Mouse (Mus musculus): ENCODE results near the gene Tmem256.
"Not testable (repeated sequence)": the region's sequence is repeated elsewhere in the genome, so short reads cannot be mapped to it uniquely, and the experiment has no call there.

The Tmem256 gene

DNA sequence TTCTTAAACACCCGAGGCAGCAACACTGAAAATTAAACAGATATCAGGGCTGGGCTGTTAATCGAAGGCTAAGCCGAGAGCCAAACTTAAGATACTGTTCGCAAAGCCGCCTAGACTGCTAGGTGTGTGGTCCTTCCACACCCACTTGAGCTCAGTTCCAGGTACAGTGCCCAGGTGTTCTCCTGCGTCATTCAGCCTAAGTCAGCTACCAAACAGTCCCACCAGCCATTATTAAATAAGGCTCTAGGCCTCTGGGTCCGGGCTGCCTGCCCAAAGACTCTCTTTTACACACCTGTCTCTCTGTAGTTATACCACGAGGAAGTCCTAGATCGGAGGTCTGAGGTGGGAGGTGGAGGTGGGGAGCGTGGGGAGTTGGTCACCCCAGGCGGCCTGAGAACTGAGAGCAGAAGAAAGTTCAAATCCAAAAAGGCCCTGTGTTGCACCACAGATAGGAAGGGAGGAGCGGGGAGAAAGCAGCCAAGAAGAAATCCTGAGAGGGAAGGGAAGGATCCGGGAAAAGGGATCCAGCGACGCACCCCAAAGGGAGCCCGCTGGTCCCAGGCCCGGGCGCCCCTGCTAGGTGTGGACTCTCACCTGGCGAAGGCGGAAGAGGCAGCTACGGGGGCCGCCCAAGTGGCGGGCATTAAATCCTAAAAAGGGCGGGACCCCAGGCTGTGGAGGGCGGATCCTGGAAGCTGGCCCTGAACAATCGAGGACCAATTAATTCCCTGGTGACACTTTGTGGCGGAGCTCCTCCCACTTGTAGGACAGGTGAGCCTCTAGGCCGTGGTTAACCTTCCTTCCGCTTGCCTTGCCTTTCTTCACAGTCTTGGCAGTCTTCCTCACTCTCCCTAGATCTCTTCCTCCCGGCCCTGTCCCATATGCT lies 20.0 kb downstream of the Tmem256 start, which contains the start of gene Tnk1:
Tnk1 (minus strand) TSS at position 618 of the 886 bp plus-strand sequence.
- DNase-seq, result no peak

DNA sequence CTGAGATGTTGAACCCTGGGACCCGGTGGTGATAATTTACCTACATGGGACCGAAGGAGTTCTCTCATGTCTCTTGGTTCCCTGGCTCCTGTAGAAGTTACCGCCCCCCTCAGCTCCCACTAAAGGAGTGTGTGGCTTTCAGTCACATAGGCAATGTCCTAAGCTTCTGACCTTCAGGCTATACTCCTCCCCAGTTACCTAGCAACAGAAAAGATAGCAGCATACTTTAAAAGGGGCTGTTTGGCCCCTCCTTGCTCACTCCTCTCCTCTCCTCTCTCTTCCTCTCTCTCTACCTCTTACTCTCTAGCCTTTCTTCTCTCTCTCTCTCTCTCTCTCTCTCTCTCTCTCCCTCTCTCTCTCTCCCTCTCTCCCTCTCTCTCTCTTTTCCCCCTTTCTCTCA lies 25.4 kb downstream of the Tmem256 start:
- DNase-seq, result not testable (repeated sequence)

DNA sequence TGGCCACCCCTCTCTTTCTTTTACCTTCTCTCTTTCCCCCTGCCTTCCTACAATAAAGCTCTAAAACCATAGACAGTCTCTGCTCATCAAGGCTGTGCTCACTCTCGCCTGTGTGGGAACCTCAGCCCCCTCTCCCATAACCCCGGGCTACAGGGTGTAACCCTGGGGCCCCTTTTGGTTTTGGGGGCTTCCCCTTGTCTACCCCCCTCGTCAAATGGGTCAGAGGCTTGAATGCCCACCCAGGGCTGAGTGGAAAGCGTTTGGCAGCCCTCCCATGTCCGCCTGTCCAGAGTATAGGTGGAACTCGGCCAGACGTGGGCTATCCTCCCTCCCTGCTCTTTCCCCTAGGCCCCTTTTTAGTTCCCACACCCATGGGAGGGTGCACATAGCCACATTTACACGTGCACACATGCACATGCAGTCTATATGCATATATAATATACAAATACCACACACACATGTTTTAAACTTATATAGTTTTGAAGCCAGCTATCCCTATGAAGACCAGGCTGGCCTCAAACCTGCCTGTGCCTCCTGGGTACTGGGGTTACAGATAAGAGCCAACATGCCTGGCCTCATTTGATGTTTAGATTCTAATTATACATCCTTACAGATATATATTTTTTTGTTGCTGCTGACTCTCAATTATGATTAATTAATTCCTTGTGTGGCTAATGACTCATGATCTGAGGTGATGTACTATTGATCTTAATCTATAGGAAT lies 26.0 kb downstream of the Tmem256 start:
- DNase-seq, result peak; percentile 58

DNA sequence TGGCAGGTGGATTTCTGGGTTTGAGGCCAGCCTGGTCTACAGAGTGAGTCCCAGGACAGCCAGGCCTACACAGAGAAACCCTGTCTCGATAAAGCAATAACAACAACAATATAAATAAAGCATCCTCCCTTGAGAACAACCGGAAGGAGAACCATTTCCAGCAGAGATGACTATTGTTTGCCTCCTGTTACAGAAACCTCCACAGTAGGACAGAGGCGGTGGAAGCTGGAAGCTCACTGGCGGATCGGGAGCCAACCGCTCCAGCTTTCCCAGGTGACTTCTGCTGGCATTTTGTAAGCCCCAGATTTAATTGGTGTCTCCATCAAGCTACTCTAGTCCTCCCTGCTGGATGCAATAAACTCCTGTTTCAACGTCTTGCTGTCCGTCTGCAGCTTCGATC lies 27.2 kb downstream of the Tmem256 start:
- DNase-seq, result no peak

DNA sequence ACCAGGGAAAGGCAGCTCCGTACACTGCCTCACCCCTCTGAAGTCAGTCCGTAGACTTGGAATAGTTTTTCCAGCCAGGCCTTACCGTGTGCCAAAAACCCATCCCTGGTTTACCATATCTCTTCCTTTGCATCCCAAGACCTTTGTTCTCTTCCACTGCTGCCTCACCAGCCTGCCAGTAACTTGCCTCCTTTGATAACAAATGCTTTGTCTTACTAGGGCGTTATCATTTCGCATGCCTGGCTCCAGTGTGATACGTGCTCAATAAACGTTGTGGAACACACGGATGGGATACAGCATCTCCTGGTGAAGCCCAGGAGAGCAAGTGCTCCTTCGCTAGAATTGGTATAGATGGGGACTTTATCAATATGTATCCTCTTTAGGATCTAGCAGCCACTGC lies 29.0 kb downstream of the Tmem256 start:
- no peak for DNase-seq

DNA sequence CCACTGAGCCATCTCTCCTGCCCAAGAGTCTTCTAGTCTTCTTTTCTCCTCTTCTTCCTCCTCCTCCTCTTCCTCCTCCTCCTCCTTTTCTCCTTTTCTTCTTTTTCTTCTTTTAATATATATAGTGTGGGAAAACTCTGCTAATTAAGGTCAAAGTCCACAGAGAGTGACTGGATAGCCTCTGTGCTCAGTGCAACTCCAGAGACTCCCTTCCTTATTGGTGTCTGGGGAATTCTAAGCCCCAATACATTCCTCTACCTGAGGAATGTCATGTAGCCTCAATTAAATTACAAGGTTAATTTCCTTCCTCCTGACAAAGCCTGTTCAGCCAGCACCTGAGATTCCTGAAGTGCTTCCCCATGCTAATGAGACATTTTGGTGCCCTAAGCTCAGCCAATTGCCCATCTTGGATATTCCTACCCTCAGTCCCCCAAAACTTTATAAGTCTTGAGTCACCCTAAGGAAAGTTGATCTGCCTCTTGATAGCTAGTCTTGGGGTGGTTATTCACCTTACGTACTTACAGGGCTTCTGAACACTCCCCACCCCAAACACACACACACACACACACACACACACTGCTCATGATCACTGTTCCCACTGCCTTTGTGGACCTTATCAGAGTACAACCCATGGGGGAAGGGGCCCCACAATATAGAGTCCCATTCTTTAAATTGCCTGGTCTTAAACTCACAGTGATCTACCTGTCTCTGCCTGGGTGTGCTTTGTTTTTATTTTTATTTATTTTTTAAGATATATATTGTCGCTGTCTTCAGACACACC lies 32.2 kb downstream of the Tmem256 start:
- no peak for DNase-seq

DNA sequence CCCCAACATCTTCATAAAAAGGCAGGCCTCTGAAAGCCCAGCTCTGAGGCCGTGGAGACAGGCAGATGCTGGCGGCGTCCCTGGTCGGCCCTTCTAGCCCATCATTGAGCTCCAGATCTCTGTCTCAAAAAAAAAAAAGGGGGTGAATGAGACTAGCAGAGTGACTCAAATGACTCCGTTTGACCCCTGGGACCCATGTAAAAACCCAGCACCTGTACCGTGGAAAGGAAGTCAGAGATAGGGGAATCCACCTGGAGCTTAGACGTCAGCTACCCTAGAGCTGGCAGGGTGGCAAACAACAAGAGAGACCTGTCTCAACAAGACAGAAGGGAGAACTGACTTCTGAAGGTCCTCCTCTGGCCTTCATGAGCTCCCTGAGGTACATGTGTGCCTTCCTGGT lies 33.5 kb downstream of the Tmem256 start:
- DNase-seq, result no peak

DNA sequence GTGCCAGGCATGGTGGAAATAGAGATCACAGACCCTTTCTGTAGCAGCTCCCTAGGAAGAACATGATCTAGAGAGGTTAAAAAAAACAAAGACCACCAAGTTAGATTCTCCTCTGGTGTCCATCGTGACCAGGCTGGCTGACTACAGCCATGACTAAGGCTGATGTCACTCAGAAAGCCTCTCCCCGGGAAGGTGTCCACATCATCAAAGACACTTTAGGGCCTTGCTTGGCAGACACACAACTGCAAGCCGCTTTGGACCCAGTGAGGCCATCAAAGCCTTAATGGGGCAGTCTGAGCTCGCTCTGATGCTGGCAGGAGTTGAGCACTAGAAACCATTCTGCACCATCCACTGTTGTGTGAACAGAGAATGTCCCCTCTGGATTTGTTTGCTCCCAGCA lies 34.1 kb downstream of the Tmem256 start:
- DNase-seq, result no peak

DNA sequence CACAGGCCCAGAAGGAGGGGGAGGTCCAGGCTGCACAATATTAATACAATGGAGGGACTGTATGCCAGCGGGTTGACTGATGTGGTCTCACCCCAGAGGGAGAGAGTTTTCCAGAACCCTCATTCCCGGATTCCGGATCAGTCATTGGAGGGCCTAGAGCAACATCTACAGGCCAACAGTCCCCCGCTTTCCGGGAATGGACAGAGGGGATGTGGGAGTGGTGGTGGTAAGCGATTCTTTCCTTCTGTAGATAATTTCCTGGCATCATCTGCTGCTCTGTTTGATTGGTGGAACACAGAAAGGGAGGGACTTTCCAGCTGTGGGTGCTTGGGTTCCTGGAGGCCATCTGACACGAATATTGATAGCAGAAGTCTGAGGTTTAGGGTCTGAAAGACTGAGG lies 37.9 kb downstream of the Tmem256 start:
- DNase-seq, result no peak

DNA sequence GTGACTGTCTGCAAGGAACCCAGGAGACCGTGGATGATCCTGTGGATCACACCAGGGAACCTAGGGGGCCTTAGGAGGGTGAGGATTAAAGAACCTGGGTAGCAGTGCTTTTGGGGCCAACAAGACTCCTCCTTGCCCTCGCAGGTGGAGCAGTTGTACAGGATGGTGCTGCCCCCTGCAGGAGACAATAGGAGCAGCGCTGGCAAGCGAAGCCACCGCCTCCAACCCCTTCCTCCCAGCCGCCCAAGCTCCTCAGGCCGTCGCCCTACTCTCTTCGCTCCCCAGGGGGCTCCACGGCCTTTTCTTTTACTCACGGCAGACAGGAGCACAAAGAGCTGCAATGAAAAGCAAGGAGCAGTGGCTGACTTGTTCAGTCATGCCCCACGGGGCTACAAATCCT lies 38.6 kb downstream of the Tmem256 start:
- peak; percentile 91 for DNase-seq

DNA sequence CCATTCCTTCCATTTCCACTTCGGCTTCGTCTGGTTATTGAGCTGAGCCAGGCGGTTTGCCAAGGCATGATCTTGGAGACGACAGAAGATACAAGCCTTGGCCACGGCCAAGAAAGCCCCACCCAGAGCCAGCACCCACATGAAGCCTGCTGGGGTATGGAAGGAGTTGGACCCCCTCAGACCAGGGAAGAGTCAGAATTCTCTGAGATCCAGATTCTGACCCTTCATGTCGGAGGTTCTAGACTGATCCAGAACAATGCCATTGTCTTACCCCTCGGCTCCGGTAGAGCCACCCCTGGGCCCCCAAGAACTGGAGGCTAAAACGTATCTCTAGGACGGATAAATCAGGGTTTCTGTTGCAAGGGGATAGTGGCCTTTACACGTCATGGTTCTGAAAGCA lies 39.6 kb downstream of the Tmem256 start, which contains the start of gene Tmem95:
Tmem95 (minus strand) TSS at position 141 of the 400 bp plus-strand sequence.
- no peak for DNase-seq

DNA sequence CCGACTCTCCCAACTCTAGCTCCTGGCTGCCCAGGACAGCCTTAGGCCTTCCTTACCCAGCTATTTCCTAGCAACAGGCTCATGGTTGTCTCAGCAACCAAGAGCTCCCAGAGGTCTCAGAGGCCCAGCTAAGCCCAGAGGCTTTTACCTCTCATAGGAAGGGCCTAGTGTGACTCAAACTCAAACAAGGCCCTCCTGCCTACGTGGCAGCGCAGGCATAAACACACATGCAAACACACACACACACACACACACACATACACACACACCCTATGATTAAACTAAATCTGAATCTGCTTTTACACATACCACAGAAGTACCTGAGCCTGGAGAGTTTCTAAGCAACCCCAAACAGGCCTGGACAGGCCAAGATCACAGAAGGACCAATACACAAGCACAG lies 40.1 kb downstream of the Tmem256 start:
- no peak for DNase-seq

DNA sequence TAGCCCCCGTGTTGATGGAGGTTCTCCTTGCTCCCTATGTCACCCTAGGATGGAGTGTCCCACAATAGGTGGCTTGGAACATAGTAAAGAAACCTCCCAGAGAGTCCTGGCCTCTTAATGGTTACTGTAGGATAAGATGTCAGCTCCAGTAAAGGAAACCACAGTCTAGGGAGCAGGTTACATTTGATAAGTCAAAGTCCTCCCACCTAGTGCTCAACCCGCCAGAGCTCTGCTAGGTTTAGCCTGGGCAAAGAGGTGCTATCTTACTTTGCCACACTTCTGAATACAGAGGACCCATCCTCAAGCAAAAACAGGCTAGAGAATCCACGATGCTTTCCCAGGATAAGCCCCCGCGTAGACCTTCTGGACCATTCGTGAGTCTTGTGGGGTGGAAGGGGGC lies 40.6 kb downstream of the Tmem256 start:
- DNase-seq, result peak; percentile 56

DNA sequence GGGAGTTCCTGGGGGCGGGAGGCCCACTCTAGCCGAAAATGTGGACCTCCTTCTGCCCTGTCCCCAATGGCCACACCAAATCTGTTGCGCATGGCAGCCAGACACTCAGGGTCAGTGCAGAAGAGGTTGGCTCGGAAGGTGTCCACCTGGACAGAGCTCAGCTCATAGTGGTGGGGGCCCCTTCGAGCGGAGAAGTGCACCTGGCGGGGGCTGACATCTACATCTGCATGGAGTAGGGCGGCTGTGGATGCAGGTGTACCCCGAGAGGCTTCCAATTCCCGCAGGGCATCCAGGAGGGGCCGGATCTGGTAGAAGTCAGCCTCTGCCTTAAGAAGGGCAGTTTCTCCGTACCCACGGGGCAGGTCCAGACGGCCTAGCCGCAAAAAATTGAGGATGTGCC lies 41.4 kb downstream of the Tmem256 start:
- DNase-seq, result no peak

DNA sequence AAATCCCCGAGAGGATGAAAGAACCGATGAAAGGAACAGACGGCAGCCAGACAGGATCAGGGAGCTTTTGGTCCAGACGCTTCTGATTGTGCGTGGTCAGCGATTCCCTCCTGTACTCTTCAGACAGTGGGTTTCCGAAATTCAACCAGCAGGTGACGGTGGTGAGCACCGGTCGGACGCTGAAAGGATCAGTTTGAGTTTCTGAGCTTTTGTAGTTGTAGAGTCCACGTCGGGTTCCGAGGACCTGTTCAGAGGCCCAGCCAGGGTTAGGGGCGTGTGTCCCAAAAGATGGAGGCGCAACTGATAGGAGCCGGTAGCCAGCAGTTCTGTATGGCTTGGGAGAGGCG lies 42.2 kb downstream of the Tmem256 start:
- peak; percentile 79 for DNase-seq

DNA sequence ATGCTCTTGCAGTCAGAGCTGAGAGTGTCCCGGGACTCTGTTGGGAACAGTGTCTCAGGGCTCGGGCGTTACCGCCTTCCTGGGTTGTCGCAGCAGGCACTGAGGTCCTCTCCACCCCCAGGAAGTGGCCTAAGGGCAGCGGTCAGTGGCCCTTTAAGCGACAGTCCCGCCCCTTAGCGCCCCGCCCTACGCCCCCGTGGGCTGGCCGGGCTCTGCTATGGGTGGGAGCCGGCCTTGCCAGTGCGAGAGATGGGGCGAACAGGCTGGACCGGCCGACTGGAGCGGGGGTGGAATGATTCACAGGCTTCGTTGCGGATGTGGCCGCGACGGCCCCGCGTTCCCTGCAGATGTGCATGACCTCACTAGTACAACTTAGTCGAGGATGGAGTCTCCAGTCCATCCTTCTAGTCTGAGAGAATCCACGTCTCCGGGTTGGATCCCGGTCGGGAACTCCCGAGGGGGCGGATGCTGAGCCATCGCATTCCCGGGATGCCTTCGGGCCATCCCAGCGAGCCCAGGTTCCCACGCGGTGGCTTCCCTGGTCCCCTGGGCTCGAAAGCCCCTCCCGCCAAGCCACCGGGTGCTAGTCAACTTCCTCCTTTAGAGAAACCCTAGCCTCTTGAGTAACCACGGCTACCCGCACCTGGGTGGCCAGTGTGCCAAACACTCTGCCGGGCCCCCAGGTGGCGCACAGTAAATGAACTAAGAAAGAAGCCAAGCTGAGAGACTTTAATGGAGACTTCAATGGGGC lies 42.7 kb downstream of the Tmem256 start, which contains the start of gene Kctd11:
Kctd11 (minus strand) TSS at position 554 of the 751 bp plus-strand sequence.
- peak; percentile 87 for DNase-seq

DNA sequence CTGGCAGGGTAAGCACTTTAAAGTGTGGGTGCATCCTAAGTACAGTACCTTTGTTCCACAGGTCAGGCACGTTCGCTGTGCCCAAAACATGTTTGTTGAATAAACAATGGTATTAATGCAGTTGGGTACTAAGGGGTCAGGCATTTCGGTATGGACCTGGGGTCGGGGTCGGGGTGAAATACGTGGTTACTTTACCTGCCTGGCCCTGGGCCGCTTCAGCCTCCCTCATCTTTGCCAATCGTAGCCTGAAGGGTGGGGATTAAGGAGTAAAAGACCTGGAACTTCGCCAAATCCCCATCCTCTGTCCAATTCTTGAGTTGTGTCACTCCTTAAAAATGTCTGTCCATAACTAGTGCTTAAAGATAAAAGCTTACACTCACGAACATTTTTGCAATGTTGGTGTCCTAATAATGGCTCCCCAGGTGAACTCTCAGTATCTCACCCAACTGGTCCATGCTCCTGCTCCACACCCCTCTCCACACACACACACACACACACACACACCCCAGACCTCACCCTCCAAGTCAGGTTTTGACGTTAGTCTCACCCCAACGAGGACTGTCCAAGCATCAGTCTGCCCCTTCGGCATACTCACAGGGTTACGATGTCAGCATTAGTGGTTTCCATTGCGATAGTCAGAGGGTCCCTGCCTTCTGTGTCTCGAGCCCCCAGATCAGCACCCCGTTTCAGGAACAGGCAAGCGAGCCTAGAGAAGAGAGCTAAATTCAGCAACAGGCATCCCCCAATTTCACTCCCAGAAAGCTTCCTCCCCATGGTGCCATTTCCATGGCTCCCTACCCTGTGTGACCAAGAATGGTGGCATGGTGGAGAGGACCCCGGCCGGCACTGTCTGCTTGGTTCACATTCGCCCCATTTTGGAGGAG lies 43.7 kb downstream of the Tmem256 start:
- DNase-seq, result no peak

DNA sequence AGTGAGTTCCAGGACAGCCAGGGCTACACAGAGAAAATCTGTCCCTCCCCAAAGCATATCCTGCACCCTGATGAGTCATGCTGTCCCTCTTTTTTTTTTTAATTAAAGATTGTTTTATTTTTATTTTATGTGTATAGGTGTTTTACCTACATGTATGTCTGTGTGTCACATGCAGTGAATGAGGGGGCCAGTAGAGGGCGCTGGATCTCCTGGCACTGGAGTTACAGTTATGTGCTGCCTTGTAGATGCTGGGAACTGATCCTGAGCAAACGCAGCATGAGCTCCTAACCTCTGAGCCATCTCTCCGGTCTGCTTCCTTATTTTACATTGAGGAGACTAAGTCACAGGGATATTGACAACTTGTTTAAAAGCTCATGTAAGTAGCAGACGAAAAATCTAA lies 44.8 kb downstream of the Tmem256 start:
- peak; percentile 78 for DNase-seq

DNA sequence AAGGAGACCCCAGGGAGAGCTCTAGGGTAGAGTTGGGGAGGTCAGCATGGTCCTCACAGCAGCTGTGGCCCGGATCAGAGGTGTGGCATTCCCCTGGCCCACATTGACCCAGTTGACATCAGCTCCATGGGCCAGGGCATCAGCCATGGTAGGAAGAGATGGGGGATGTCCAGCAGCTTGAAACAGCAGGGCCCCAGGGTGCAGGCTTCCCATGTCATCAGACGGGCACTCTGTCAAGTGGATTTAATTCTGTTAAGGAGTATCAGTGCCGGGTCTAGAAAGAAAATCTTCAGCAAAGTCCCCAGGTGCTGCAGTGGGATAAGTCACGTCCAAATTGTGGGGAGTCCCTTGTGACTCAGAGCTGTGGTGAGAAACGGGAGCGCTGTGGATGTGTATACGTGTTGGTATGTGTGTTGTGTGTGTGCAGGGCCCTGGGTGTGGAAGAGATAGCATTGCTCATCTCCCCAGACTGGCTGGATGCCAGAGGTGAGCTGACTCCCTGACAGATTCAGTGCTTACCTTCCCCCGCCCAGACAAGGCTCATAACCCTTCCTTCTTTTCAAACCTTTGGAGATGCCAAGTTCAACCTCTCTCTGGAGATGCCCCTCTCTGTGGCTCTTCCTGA lies 45.3 kb downstream of the Tmem256 start:
- no peak for DNase-seq

DNA sequence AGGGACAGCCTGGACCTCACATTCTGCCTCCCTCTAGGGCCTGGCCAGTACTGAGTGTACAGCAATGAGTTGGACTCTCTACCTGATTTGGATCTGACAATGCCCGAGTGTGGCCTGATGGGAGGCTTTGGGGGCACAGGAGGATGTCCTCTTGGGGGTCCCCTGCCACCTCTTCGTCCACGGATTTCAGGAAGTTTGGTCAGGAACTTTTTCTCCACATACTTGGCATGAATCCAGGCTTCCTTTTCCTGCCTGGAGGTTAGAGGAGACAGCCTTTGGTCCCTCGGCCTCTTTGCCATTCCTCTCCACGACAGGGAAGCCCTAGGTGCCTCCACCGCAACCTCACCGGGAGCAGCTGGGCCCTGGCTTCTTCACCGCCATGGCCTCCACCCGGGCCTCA lies 45.9 kb downstream of the Tmem256 start:
- DNase-seq, result no peak

DNA sequence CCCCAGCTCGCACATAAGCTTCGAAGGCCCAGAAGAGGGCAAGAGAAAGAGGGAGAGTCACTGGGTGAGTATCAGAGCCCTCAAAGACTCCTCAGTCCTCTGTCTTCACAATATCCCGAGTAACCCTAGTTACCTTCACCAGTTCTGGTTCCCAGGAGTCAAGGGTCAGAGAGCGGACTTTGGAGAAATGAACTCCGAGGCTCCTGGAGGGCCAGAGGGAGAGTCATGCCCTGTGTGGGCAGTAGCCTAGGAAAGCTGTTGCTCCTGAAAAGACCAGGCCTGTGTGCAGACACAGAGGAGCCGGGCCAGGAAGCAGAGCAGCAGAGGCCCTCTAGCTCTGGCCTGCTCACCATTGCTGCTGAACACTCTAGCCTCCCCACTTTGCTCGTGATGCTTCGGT lies 46.3 kb downstream of the Tmem256 start:
- no peak for DNase-seq
